Comparison of ENCODE assay signal across 9 mouse cellular contexts in genomic region chr11:55897506-55897905, GRCm38 (mm10).
A peak's percentile ranks its signal among the peaks of the same experiment; 100 is the strongest.
DNase-seq lines count a peak whose midpoint lies in the region; ATAC-seq and TF ChIP-seq lines count a peak whose summit lies in the region.
"Had no signal": no experiment of that assay in that cellular context is flagged by ENCODE, and none has a peak within 500 bp of the region (broad histone marks: within the 10 kb centered on the region; RNA-seq: fewer than 3 reads in every experiment).

No protein-coding gene starts in this region.

- no peak overlapping the region for H3K4me3 ChIP-seq in forebrain, embryonic 10.5 days
- H3K4me3 ChIP-seq in forebrain, embryonic 16.5 days (replicated peaks; ENCODE audit: low read length): no peak overlapping the region
- H3K4me3 ChIP-seq in midbrain, embryonic 11.5 days (ENCODE audit: low read depth, low read length): no peak overlapping the region
- H3K4me3 ChIP-seq in midbrain, embryonic 16.5 days (ENCODE audit: low read depth, low read length): no peak overlapping the region
- no peak overlapping the region for H3K4me3 ChIP-seq in layer of hippocampus, adult 2 months

- H3K27ac ChIP-seq in forebrain, embryonic 10.5 days: no peak overlapping the region
- H3K27ac ChIP-seq in forebrain, embryonic 16.5 days (ENCODE audit: low read length): no peak overlapping the region
- no peak overlapping the region for H3K27ac ChIP-seq in midbrain, embryonic 11.5 days (ENCODE audit: low read depth, low read length)
- no peak overlapping the region for H3K27ac ChIP-seq in midbrain, embryonic 16.5 days (ENCODE audit: low read length)
- H3K27ac ChIP-seq in layer of hippocampus, adult 2 months: no peak overlapping the region

- H3K4me1 ChIP-seq in forebrain, embryonic 10.5 days: no peaks in the 10 kb centered on the region
- H3K4me1 ChIP-seq in forebrain, embryonic 16.5 days (replicated peaks; ENCODE audit: control insufficient read depth, insufficient read depth, low read length): no peaks in the 10 kb centered on the region
- no peaks in the 10 kb centered on the region for H3K4me1 ChIP-seq in midbrain, embryonic 11.5 days (ENCODE audit: control insufficient read depth, insufficient read depth, low read length)
- no peaks in the 10 kb centered on the region for H3K4me1 ChIP-seq in midbrain, embryonic 16.5 days (ENCODE audit: control insufficient read depth, insufficient read depth, low read length)

- no peak for ATAC-seq in forebrain, embryonic 16.5 days
- ATAC-seq in midbrain, embryonic 11.5 days (ENCODE audit: low FRiP score): no peak
- no peak for ATAC-seq in midbrain, embryonic 16.5 days
- ATAC-seq in inflammation-experienced regulatory T-cells, adult 6 months: no peak

- no peaks in the 10 kb centered on the region for H3K9me3 ChIP-seq in forebrain, embryonic 10.5 days
- H3K9me3 ChIP-seq in forebrain, embryonic 16.5 days (ENCODE audit: control insufficient read depth, low read length): no peaks in the 10 kb centered on the region
- H3K9me3 ChIP-seq in midbrain, embryonic 11.5 days (ENCODE audit: control insufficient read depth, low read length): no peaks in the 10 kb centered on the region
- no peaks in the 10 kb centered on the region for H3K9me3 ChIP-seq in midbrain, embryonic 16.5 days (replicated peaks; ENCODE audit: control insufficient read depth, low read length, poor library complexity, severe bottlenecking)

- no peak for TF ChIP-seq CTCF in layer of hippocampus, adult 2 months (conservative IDR thresholded peaks at IDR 0.05)

- no peak overlapping the region for H3K9ac ChIP-seq in forebrain, embryonic 16.5 days (replicated peaks; ENCODE audit: low read depth, low read length)
- no peak overlapping the region for H3K9ac ChIP-seq in midbrain, embryonic 11.5 days (ENCODE audit: low read length)
- H3K9ac ChIP-seq in midbrain, embryonic 16.5 days (ENCODE audit: low read depth, low read length): no peak overlapping the region

- peak; percentile 42 for DNase-seq in forebrain, embryonic 10.5 days (ENCODE audit: extremely low spot score, low spot score)
- peak; percentile 93 for DNase-seq in midbrain, embryonic 11.5 days (ENCODE audit: low spot score, missing footprints)
- DNase-seq in c-Kit-positive CD71-positive TER-119-negative erythroid progenitor cells, embryonic 14.5 days (ENCODE audit: low read depth): peak; percentile 6
- peak; percentile 81 for DNase-seq in mesoderm, embryonic 11.5 days (ENCODE audit: low read depth, low spot score)
- no peak for DNase-seq in layer of hippocampus, adult 2 months (ENCODE audit: low spot score in 2 of 2)
- DNase-seq: spleen, adult 18-20 months had no signal

- 23% methylated on average over 6 of the region's 6 CpGs for WGBS in forebrain, embryonic 10.5 days
- WGBS in forebrain, embryonic 16.5 days: 19% methylated on average over 6 of the region's 6 CpGs
- WGBS in midbrain, embryonic 11.5 days: 16% methylated on average over 6 of the region's 6 CpGs
- 21% methylated on average over 6 of the region's 6 CpGs for WGBS in midbrain, embryonic 16.5 days

- H3K27me3 ChIP-seq in forebrain, embryonic 10.5 days (ENCODE audit: poor library complexity, severe bottlenecking): no peaks in the 10 kb centered on the region
- no peaks in the 10 kb centered on the region for H3K27me3 ChIP-seq in forebrain, embryonic 16.5 days (replicated peaks; ENCODE audit: control insufficient read depth, insufficient read depth, low read length)
- no peaks in the 10 kb centered on the region for H3K27me3 ChIP-seq in midbrain, embryonic 11.5 days (ENCODE audit: control insufficient read depth, insufficient read depth, low read length)
- no peaks in the 10 kb centered on the region for H3K27me3 ChIP-seq in midbrain, embryonic 16.5 days (ENCODE audit: control insufficient read depth, insufficient read depth, low read depth, low read length)

- H3K4me2 ChIP-seq in forebrain, embryonic 16.5 days (ENCODE audit: low read length): no peak overlapping the region
- no peak overlapping the region for H3K4me2 ChIP-seq in midbrain, embryonic 11.5 days
- H3K4me2 ChIP-seq in midbrain, embryonic 16.5 days (ENCODE audit: low read length): no peak overlapping the region

- no peaks in the 10 kb centered on the region for H3K36me3 ChIP-seq in forebrain, embryonic 10.5 days (replicated peaks)
- H3K36me3 ChIP-seq in forebrain, embryonic 16.5 days (ENCODE audit: control insufficient read depth, insufficient read depth): no peaks in the 10 kb centered on the region
- no peaks in the 10 kb centered on the region for H3K36me3 ChIP-seq in midbrain, embryonic 11.5 days (ENCODE audit: control insufficient read depth, insufficient read depth, low read length)
- H3K36me3 ChIP-seq in midbrain, embryonic 16.5 days (ENCODE audit: control insufficient read depth, insufficient read depth, low read length): no peaks in the 10 kb centered on the region

Comparison
In these comparisons a context has a peak if more than half of its experiments do, and no peak if none do; other contexts are left out.
1. DNase-seq: peak in forebrain, embryonic 10.5 days (single experiment), midbrain, embryonic 11.5 days (single experiment), c-Kit-positive CD71-positive TER-119-negative erythroid progenitor cells, embryonic 14.5 days (single experiment) and mesoderm, embryonic 11.5 days (single experiment); none in layer of hippocampus, adult 2 months (0 of 2).